10 mouse cellular contexts compared by ENCODE assay signal in the genomic region with DNA sequence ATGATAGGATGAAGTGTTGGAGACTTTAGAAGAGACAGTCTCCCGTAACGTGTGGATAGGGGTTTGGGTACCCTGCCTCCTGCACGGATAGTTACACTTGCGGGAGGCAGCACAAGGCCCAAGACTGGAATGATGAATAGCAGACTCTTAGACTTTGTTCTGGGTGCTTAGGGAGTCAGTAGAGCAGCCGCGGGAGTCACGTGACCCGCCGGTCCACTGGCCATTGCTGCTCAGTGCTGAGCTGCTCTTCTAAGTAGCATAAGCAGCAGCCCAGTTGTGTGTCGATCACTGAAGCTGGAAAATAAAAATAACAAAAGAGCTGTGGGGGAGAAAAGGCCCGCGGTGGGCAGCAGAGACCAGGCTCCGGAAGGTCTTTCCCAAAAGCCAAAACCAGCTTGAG.
DNase-seq lines count a peak whose midpoint lies in the region; ATAC-seq and TF ChIP-seq lines count a peak whose summit lies in the region.
"Had no signal": no experiment of that assay in that cellular context is flagged by ENCODE, and none has a peak within 500 bp of the region (broad histone marks: within the 10 kb centered on the region; RNA-seq: fewer than 3 reads in every experiment).

No protein-coding gene starts in this region.

- no peak for TF ChIP-seq EP300 in stomach, postnatal 0 days (optimal IDR thresholded peaks at IDR 0.05)

- peaks cover 36% of the 10 kb centered on the region for H3K4me1 ChIP-seq in midbrain, embryonic 10.5 days
- H3K4me1 ChIP-seq in midbrain, postnatal 0 days (ENCODE audit: insufficient read depth, low read length) = no peaks in the 10 kb centered on the region
- peaks cover 18% of the 10 kb centered on the region; the same call in 1 of the 2 replicates for H3K4me1 ChIP-seq in hindbrain, embryonic 14.5 days (replicated peaks; ENCODE audit: control insufficient read depth, insufficient read depth, low read length)
- H3K4me1 ChIP-seq in kidney, postnatal 0 days (replicated peaks; ENCODE audit: insufficient read depth, low read length) = no peaks in the 10 kb centered on the region
- H3K4me1 ChIP-seq in stomach, postnatal 0 days (replicated peaks; ENCODE audit: control insufficient read depth, insufficient read depth) = no peaks in the 10 kb centered on the region

- no peaks in the 10 kb centered on the region for H3K27me3 ChIP-seq in midbrain, embryonic 10.5 days (ENCODE audit: low read depth, poor library complexity, severe bottlenecking)
- H3K27me3 ChIP-seq in midbrain, postnatal 0 days (ENCODE audit: insufficient read depth, low read length) = no peaks in the 10 kb centered on the region
- no peaks in the 10 kb centered on the region for H3K27me3 ChIP-seq in hindbrain, embryonic 14.5 days (ENCODE audit: control insufficient read depth, insufficient read depth, low read length)
- H3K27me3 ChIP-seq in kidney, postnatal 0 days (ENCODE audit: insufficient read depth, low read length) = no peaks in the 10 kb centered on the region
- no peaks in the 10 kb centered on the region for H3K27me3 ChIP-seq in stomach, postnatal 0 days (ENCODE audit: control insufficient read depth, insufficient read depth, low read length)

- no peaks in the 10 kb centered on the region for H3K9me3 ChIP-seq in midbrain, embryonic 10.5 days (replicated peaks)
- no peaks in the 10 kb centered on the region for H3K9me3 ChIP-seq in midbrain, postnatal 0 days (ENCODE audit: low read length)
- no peaks in the 10 kb centered on the region for H3K9me3 ChIP-seq in hindbrain, embryonic 14.5 days (ENCODE audit: control insufficient read depth, low read length)
- H3K9me3 ChIP-seq in kidney, postnatal 0 days (replicated peaks; ENCODE audit: low read length) = no peaks in the 10 kb centered on the region
- no peaks in the 10 kb centered on the region for H3K9me3 ChIP-seq in stomach, postnatal 0 days (ENCODE audit: control insufficient read depth, low read length)

- no peak overlapping the region for H3K4me2 ChIP-seq in midbrain, postnatal 0 days (ENCODE audit: low read depth, low read length, poor library complexity, severe bottlenecking)
- H3K4me2 ChIP-seq in hindbrain, embryonic 14.5 days (replicated peaks) = peak overlapping the region; percentile 11; the same call in 1 of the 2 replicates
- no peak overlapping the region for H3K4me2 ChIP-seq in kidney, postnatal 0 days (ENCODE audit: low read length)
- H3K4me2 ChIP-seq in stomach, postnatal 0 days (replicated peaks; ENCODE audit: low read depth) = 0 out of 2 replicates have a peak overlapping the region, but pooled peaks have one; percentile 14

- no peak overlapping the region for H3K4me3 ChIP-seq in midbrain, embryonic 10.5 days
- H3K4me3 ChIP-seq in midbrain, postnatal 0 days (ENCODE audit: low read depth, low read length) = no peak overlapping the region
- H3K4me3 ChIP-seq in hindbrain, embryonic 14.5 days (replicated peaks; ENCODE audit: low read length) = no peak overlapping the region
- no peak overlapping the region for H3K4me3 ChIP-seq in kidney, postnatal 0 days (replicated peaks; ENCODE audit: low read depth, low read length)
- H3K4me3 ChIP-seq in stomach, postnatal 0 days (ENCODE audit: low read depth, low read length) = no peak overlapping the region

- peak overlapping the region; percentile 59 for H3K27ac ChIP-seq in midbrain, embryonic 10.5 days (replicated peaks)
- no peak overlapping the region for H3K27ac ChIP-seq in midbrain, postnatal 0 days (ENCODE audit: low read depth, low read length)
- H3K27ac ChIP-seq in hindbrain, embryonic 14.5 days = no peak overlapping the region
- H3K27ac ChIP-seq in kidney, postnatal 0 days = no peak overlapping the region
- no peak overlapping the region for H3K27ac ChIP-seq in stomach, postnatal 0 days (replicated peaks)

- H3K36me3 ChIP-seq in midbrain, embryonic 10.5 days = peaks cover 19% of the 10 kb centered on the region
- peaks cover 3% of the 10 kb centered on the region; the same call in 1 of the 2 replicates for H3K36me3 ChIP-seq in midbrain, postnatal 0 days (ENCODE audit: insufficient read depth, low read length)
- peaks cover 3% of the 10 kb centered on the region; the same call in 1 of the 2 replicates for H3K36me3 ChIP-seq in hindbrain, embryonic 14.5 days (replicated peaks; ENCODE audit: control insufficient read depth, insufficient read depth)
- H3K36me3 ChIP-seq in kidney, postnatal 0 days (ENCODE audit: insufficient read depth, low read length) = no peaks in the 10 kb centered on the region
- no peaks in the 10 kb centered on the region for H3K36me3 ChIP-seq in stomach, postnatal 0 days (ENCODE audit: control insufficient read depth, insufficient read depth, low read length)

- TF ChIP-seq CTCF in midbrain, postnatal 0 days (IDR thresholded peaks at IDR 0.05) = no peak
- TF ChIP-seq CTCF in kidney, postnatal 0 days (IDR thresholded peaks at IDR 0.05; ENCODE audit: low read depth) = no peak
- TF ChIP-seq CTCF in stomach, postnatal 0 days (IDR thresholded peaks at IDR 0.05; ENCODE audit: low read depth) = no peak

- peak; percentile 19 for DNase-seq in midbrain, embryonic 10.5 days (ENCODE audit: low spot score)
- DNase-seq in midbrain, postnatal 0 days (ENCODE audit: low spot score) = no peak
- DNase-seq in hindbrain, embryonic 14.5 days (ENCODE audit: low spot score) = no peak
- peak; percentile 52 for DNase-seq in kidney, postnatal 0 days (ENCODE audit: low spot score)
- DNase-seq in stomach, postnatal 0 days (ENCODE audit: low spot score) = no peak
- no peak for DNase-seq in lung, postnatal 36 days
- DNase-seq in Muller cell, postnatal 12 days (ENCODE audit: inconsistent ontology term) = no peak
- no peak for DNase-seq in ovary, adult 18-20 months (ENCODE audit: low spot score)
- DNase-seq: B cell, adult 2 months; gastrocnemius, postnatal 14 days had no signal

- no peak for ATAC-seq in midbrain, postnatal 0 days (ENCODE audit: low FRiP score)
- peak; percentile 66; the same call in 1 of the 2 replicates for ATAC-seq in hindbrain, embryonic 14.5 days (ENCODE audit: low FRiP score)
- ATAC-seq in kidney, postnatal 0 days (replicated peaks; ENCODE audit: low FRiP score, low read depth) = peak; percentile 86
- ATAC-seq in stomach, postnatal 0 days (ENCODE audit: low FRiP score, low TSS enrichment) = no peak

- no peak overlapping the region for H3K9ac ChIP-seq in midbrain, postnatal 0 days (replicated peaks; ENCODE audit: low read length, poor library complexity, severe bottlenecking)
- no peak overlapping the region for H3K9ac ChIP-seq in hindbrain, embryonic 14.5 days
- no peak overlapping the region for H3K9ac ChIP-seq in kidney, postnatal 0 days (ENCODE audit: low read depth, low read length)
- no peak overlapping the region for H3K9ac ChIP-seq in stomach, postnatal 0 days (ENCODE audit: low read length)

- WGBS in midbrain, embryonic 10.5 days = 45% methylated on average over 13 of the region's 13 CpGs
- 33% methylated on average over 13 of the region's 13 CpGs for WGBS in midbrain, postnatal 0 days
- 28% methylated on average over 13 of the region's 13 CpGs for WGBS in hindbrain, embryonic 14.5 days
- 46% methylated on average over 13 of the region's 13 CpGs for WGBS in kidney, postnatal 0 days
- 66% methylated on average over 13 of the region's 13 CpGs for WGBS in stomach, postnatal 0 days

Comparison
In these comparisons a context has a peak if more than half of its experiments do, and no peak if none do; other contexts are left out.
1. DNase-seq: peak in midbrain, embryonic 10.5 days (single experiment) and kidney, postnatal 0 days (single experiment); none in midbrain, postnatal 0 days (single experiment), hindbrain, embryonic 14.5 days (single experiment), stomach, postnatal 0 days (single experiment), lung, postnatal 36 days (single experiment), Muller cell, postnatal 12 days (single experiment) and ovary, adult 18-20 months (single experiment).
2. ATAC-seq: peak in hindbrain, embryonic 14.5 days (single experiment) and kidney, postnatal 0 days (single experiment); none in midbrain, postnatal 0 days (single experiment) and stomach, postnatal 0 days (single experiment).
3. H3K4me2 ChIP-seq: peak in hindbrain, embryonic 14.5 days (single experiment) and stomach, postnatal 0 days (single experiment); none in midbrain, postnatal 0 days (single experiment) and kidney, postnatal 0 days (single experiment).